Mouse (Mus musculus): Measurements from ENCODE around the gene Ooep. TPM values are rescaled to one million over a fixed set of nuclear protein-coding genes. Genes with fewer than 3 reads are reported as not detected.

Gene Ooep
- polyA plus RNA-seq, 1 experiment, result not detected

GRCm38 (mm10) chr9:78393741-78394140 is 15.2 kb upstream of the Ooep start:
- no peak overlapping the region for H3K27ac ChIP-seq (ENCODE audit: insufficient read depth, low read depth, low read length)
- TF ChIP-seq POLR2A (IDR thresholded peaks at IDR 0.05; ENCODE audit: insufficient read depth, low read depth, low read length) (no peak), CTCF (IDR thresholded peaks at IDR 0.05; ENCODE audit: insufficient read depth, low read depth, low read length) (no peak)
- H3K4me1 ChIP-seq (ENCODE audit: control insufficient read depth, insufficient read depth, low read length), result peaks cover 8% of the 10 kb centered on the region; the same call in 1 of the 2 replicates
- WGBS, result 90% methylated on average over 10 of the region's 10 CpGs
- no peak overlapping the region for H3K4me3 ChIP-seq (ENCODE audit: insufficient read depth, low read depth, low read length)

GRCm38 (mm10) chr9:78389981-78390380 is 11.5 kb upstream of the Ooep start:
- Histone ChIP-seq H3K4me3 (ENCODE audit: insufficient read depth, low read depth, low read length) (no peak overlapping the region), H3K4me1 (ENCODE audit: control insufficient read depth, insufficient read depth, low read length) (no peaks in the 10 kb centered on the region), H3K27ac (ENCODE audit: insufficient read depth, low read depth, low read length) (no peak overlapping the region)
- no peak for TF ChIP-seq CTCF (IDR thresholded peaks at IDR 0.05; ENCODE audit: insufficient read depth, low read depth, low read length)
- no peak for TF ChIP-seq POLR2A (IDR thresholded peaks at IDR 0.05; ENCODE audit: insufficient read depth, low read depth, low read length)
- 68% methylated on average over 5 of the region's 5 CpGs for WGBS

- Histone ChIP-seq H3K27ac (ENCODE audit: insufficient read depth, low read depth, low read length) (no peak overlapping the region), H3K4me1 (ENCODE audit: control insufficient read depth, insufficient read depth, low read length) (no peaks in the 10 kb centered on the region), H3K4me3 (ENCODE audit: insufficient read depth, low read depth, low read length) (no peak overlapping the region)
- 90% methylated on average over 7 of the region's 7 CpGs for WGBS
- TF ChIP-seq POLR2A (IDR thresholded peaks at IDR 0.05; ENCODE audit: insufficient read depth, low read depth, low read length), result no peak
- no peak for TF ChIP-seq CTCF (IDR thresholded peaks at IDR 0.05; ENCODE audit: insufficient read depth, low read depth, low read length)
Observed at GRCm38 (mm10) chr9:78386947-78387346, 8.4 kb upstream of the Ooep start.

GRCm38 (mm10) chr9:78385893-78386292 is 7.4 kb upstream of the Ooep start:
- WGBS, result 56% methylated on average over 3 of the region's 3 CpGs
- Histone ChIP-seq H3K4me3 (ENCODE audit: insufficient read depth, low read depth, low read length) (no peak overlapping the region), H3K27ac (ENCODE audit: insufficient read depth, low read depth, low read length) (no peak overlapping the region), H3K4me1 (ENCODE audit: control insufficient read depth, insufficient read depth, low read length) (no peaks in the 10 kb centered on the region)
- no peak for TF ChIP-seq POLR2A (IDR thresholded peaks at IDR 0.05; ENCODE audit: insufficient read depth, low read depth, low read length)

GRCm38 (mm10) chr9:78377546-78377945 is 979 bp downstream of the Ooep start:
- TF ChIP-seq POLR2A (IDR thresholded peaks at IDR 0.05; ENCODE audit: insufficient read depth, low read depth, low read length) (no peak), CTCF (IDR thresholded peaks at IDR 0.05; ENCODE audit: insufficient read depth, low read depth, low read length) (no peak)
- 45% methylated on average over 8 of the region's 8 CpGs for WGBS
- Histone ChIP-seq H3K4me1 (ENCODE audit: control insufficient read depth, insufficient read depth, low read length) (no peaks in the 10 kb centered on the region), H3K4me3 (ENCODE audit: insufficient read depth, low read depth, low read length) (no peak overlapping the region), H3K27ac (ENCODE audit: insufficient read depth, low read depth, low read length) (no peak overlapping the region)

- no peak for TF ChIP-seq CTCF (IDR thresholded peaks at IDR 0.05; ENCODE audit: insufficient read depth, low read depth, low read length)
- TF ChIP-seq POLR2A (IDR thresholded peaks at IDR 0.05; ENCODE audit: insufficient read depth, low read depth, low read length), result no peak
- H3K4me3 ChIP-seq (ENCODE audit: insufficient read depth, low read depth, low read length), result no peak overlapping the region
- no peak overlapping the region for H3K27ac ChIP-seq (ENCODE audit: insufficient read depth, low read depth, low read length)
- WGBS, result 96% methylated on average over 4 of the region's 4 CpGs
- H3K4me1 ChIP-seq (ENCODE audit: control insufficient read depth, insufficient read depth, low read length), result no peaks in the 10 kb centered on the region
Observed at GRCm38 (mm10) chr9:78375486-78375885, 3.0 kb downstream of the Ooep start.

GRCm38 (mm10) chr9:78374885-78375389 is 3.6 kb downstream of the Ooep start:
- TF ChIP-seq CTCF (IDR thresholded peaks at IDR 0.05; ENCODE audit: insufficient read depth, low read depth, low read length), result no peak
- TF ChIP-seq POLR2A (IDR thresholded peaks at IDR 0.05; ENCODE audit: insufficient read depth, low read depth, low read length), result no peak
- no peak overlapping the region for H3K4me3 ChIP-seq (ENCODE audit: insufficient read depth, low read depth, low read length)
- 84% methylated on average over 1 of the region's 1 CpGs for WGBS
- no peak overlapping the region for H3K27ac ChIP-seq (ENCODE audit: insufficient read depth, low read depth, low read length)
- no peaks in the 10 kb centered on the region for H3K4me1 ChIP-seq (ENCODE audit: control insufficient read depth, insufficient read depth, low read length)

GRCm38 (mm10) chr9:78374397-78374796 is 4.1 kb downstream of the Ooep start:
- TF ChIP-seq POLR2A (IDR thresholded peaks at IDR 0.05; ENCODE audit: insufficient read depth, low read depth, low read length), result no peak
- TF ChIP-seq CTCF (IDR thresholded peaks at IDR 0.05; ENCODE audit: insufficient read depth, low read depth, low read length), result no peak
- Histone ChIP-seq H3K4me3 (ENCODE audit: insufficient read depth, low read depth, low read length) (no peak overlapping the region), H3K27ac (ENCODE audit: insufficient read depth, low read depth, low read length) (no peak overlapping the region), H3K4me1 (ENCODE audit: control insufficient read depth, insufficient read depth, low read length) (no peaks in the 10 kb centered on the region)
- WGBS, result 61% methylated on average over 5 of the region's 5 CpGs

GRCm38 (mm10) chr9:78372827-78373504 is 5.6 kb downstream of the Ooep start:
- H3K4me1 ChIP-seq (ENCODE audit: control insufficient read depth, insufficient read depth, low read length), result no peaks in the 10 kb centered on the region
- 81% methylated on average over 10 of the region's 10 CpGs for WGBS
- TF ChIP-seq POLR2A (IDR thresholded peaks at IDR 0.05; ENCODE audit: insufficient read depth, low read depth, low read length) (no peak), CTCF (IDR thresholded peaks at IDR 0.05; ENCODE audit: insufficient read depth, low read depth, low read length) (no peak)
- no peak overlapping the region for H3K4me3 ChIP-seq (ENCODE audit: insufficient read depth, low read depth, low read length)
- no peak overlapping the region for H3K27ac ChIP-seq (ENCODE audit: insufficient read depth, low read depth, low read length)

Data from olfactory bulb, adult 2 months (tissue).